Comparison of ENCODE assay signal across 31 mouse cellular contexts in the genomic region with DNA sequence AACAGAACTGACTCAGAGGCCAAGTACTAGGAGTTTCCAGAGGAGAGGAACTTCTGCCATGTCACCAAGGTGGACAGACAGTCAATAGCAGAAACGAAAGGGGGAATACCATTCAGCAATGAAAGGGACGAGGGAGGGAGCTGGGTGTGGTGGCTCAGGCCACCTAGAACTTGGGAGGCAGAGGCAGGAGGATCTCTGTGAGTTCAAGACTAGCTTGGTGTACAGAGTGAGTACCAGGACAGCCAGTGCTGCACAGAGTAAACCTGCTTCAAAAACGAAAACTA. TPM values are rescaled to one million over a fixed set of nuclear protein-coding genes. Genes with fewer than 3 reads are reported as not detected.
"Had no signal": no experiment of that assay in that cellular context is flagged by ENCODE, and none has a peak within 500 bp of the region (broad histone marks: within the 10 kb centered on the region; RNA-seq: fewer than 3 reads in every experiment).

No protein-coding gene starts in this region.

- H3K4me3 ChIP-seq: gastrocnemius, adult 2 months; heart, embryonic 10.5 days; heart, embryonic 12.5 days; hindbrain, embryonic 10.5 days; hindbrain, embryonic 12.5 days; layer of hippocampus, adult 2 months; left cerebral cortex, adult 2 months; limb, embryonic 10.5 days; limb, embryonic 12.5 days; liver, embryonic 13.5 days; liver, embryonic 15.5 days had no signal

- DNase-seq: gastrocnemius, adult 2 months; gastrocnemius, postnatal 10 days; gastrocnemius, postnatal 25 days; heart, adult 18-20 months; heart, postnatal 10 days; heart, postnatal 4 days; kidney, adult 18-20 months; kidney, adult 8-10 months; kidney, postnatal 10 days; kidney, postnatal 25 days; kidney, postnatal 4 days; liver; liver, embryonic 13.5 days had no signal

- ATAC-seq: inflammation-experienced regulatory T-cells, adult 6 months; intestine, postnatal 0 days had no signal

- H3K4me1 ChIP-seq: heart, embryonic 10.5 days; heart, embryonic 12.5 days; limb, embryonic 10.5 days; limb, embryonic 12.5 days; liver, embryonic 13.5 days; liver, embryonic 15.5 days had no signal

- H3K9me3 ChIP-seq: heart, embryonic 10.5 days; limb, embryonic 10.5 days; limb, embryonic 12.5 days; liver, embryonic 13.5 days; liver, embryonic 15.5 days had no signal

- H3K27me3 ChIP-seq: liver, embryonic 13.5 days; liver, embryonic 15.5 days had no signal

- H3K9ac ChIP-seq: heart, embryonic 12.5 days; hindbrain, embryonic 12.5 days; hindbrain, embryonic 14.5 days; limb, embryonic 12.5 days; liver, embryonic 13.5 days; liver, embryonic 15.5 days had no signal

- H3K36me3 ChIP-seq: heart, embryonic 10.5 days; heart, embryonic 12.5 days; hindbrain, embryonic 10.5 days; hindbrain, embryonic 12.5 days; limb, embryonic 10.5 days; limb, embryonic 12.5 days; liver, embryonic 13.5 days; liver, embryonic 15.5 days had no signal

- H3K4me2 ChIP-seq: heart, embryonic 12.5 days; hindbrain, embryonic 12.5 days; hindbrain, embryonic 14.5 days; limb, embryonic 12.5 days; liver, embryonic 11.5 days; liver, embryonic 13.5 days; liver, embryonic 15.5 days had no signal

- H3K27ac ChIP-seq: gastrocnemius, adult 2 months; heart, embryonic 10.5 days; hindbrain, embryonic 10.5 days; hindbrain, embryonic 12.5 days; hindbrain, embryonic 14.5 days; layer of hippocampus, adult 2 months; left cerebral cortex, adult 2 months; limb, embryonic 10.5 days; limb, embryonic 12.5 days; liver, embryonic 13.5 days; liver, embryonic 15.5 days had no signal

RNA-seq across cellular contexts. Expression of gene Kcnc3, which starts 34.0 kb away (rescaled TPM):
- polyA plus RNA-seq: heart, embryonic 14.5 days; inflammation-experienced regulatory T-cells, adult 6 months had no signal

RNA-seq across cellular contexts. Expression of gene Myh14, which starts 46.2 kb away (rescaled TPM):
- total RNA-seq: granulocyte monocyte progenitor cell, adult 5-6 weeks had no signal
- polyA plus RNA-seq: inflammation-experienced regulatory T-cells, adult 6 months had no signal

RNA-seq across cellular contexts. Expression of gene Napsa, which starts 52.3 kb away (rescaled TPM):
- total RNA-seq: layer of hippocampus, adult 2 months; layer of hippocampus, postnatal 25 days; left cerebral cortex, postnatal 14 days; left cerebral cortex, postnatal 36 days had no signal
- polyA plus RNA-seq: heart, embryonic 12.5 days had no signal
